Mouse (Mus musculus) thymus, adult 2 months (tissue): ENCODE measurements around the gene Syngr4. TPM values are rescaled to one million over a fixed set of nuclear protein-coding genes. Genes with fewer than 3 reads are reported as not detected.

Experiments used
- DNase-seq: peaks from one replicate; pipeline ENCODE4 v3.0.0; 2021
- H3K27ac ChIP-seq: fragments of 200-500 bp; 2 replicates; pipeline ENCODE4 v1.5.1; 2012; ENCODE audit warnings: low read length, control low read depth; ENCODE audit not compliant: control insufficient read depth, insufficient read depth
- H3K27me3 ChIP-seq: fragments of 200-500 bp; 2 replicates; pipeline ENCODE4 v1.6.1; 2012; ENCODE audit warnings: mild to moderate bottlenecking, low read length, moderate library complexity, mixed read lengths; ENCODE audit not compliant: control insufficient read depth, insufficient read depth
- H3K36me3 ChIP-seq: fragments of 200-500 bp; 2 replicates; pipeline ENCODE4 v1.6.1; 2012; ENCODE audit warnings: mild to moderate bottlenecking, low read length, moderate library complexity; ENCODE audit not compliant: control insufficient read depth, insufficient read depth
- H3K4me1 ChIP-seq: fragments of 200-500 bp; replicated peaks from 2 replicates; pipeline ENCODE4 v1.6.1; 2012; ENCODE audit warnings: low read length; ENCODE audit not compliant: control insufficient read depth, insufficient read depth
- H3K4me3 ChIP-seq: fragments of 200-500 bp; 2 replicates; pipeline ENCODE4 v1.5.1; 2012; ENCODE audit warnings: mild to moderate bottlenecking, low read length, control low read depth, moderate library complexity; ENCODE audit not compliant: control insufficient read depth, insufficient read depth
- CTCF ChIP-seq: fragments of 200-500 bp; IDR thresholded peaks from 2 replicates; pipeline ENCODE4 v1.5.1; 2012; ENCODE audit warnings: mild to moderate bottlenecking, control low read depth, low read length, moderate library complexity, borderline replicate concordance; ENCODE audit not compliant: control insufficient read depth, poor library complexity, insufficient read depth; ENCODE audit errors: extremely low read depth
- POLR2A ChIP-seq: fragments of 200-500 bp; IDR thresholded peaks from 2 replicates; pipeline ENCODE4 v1.6.1; 2012; ENCODE audit warnings: mild to moderate bottlenecking, low read length, control low read depth, moderate library complexity; ENCODE audit not compliant: control insufficient read depth, poor library complexity, insufficient read depth; ENCODE audit errors: extremely low read depth
- WGBS: fragments of 180-500 bp; shearing (Covaris S2); methylation state at CpG from one replicate; pipeline ENCODE4 v1.1.7; 2018; 5-methylcytosine and 5-hydroxymethylcytosine counted together
- polyA plus RNA-seq: library from polyadenylated mRNA; depleted of rRNA; stranded (reverse); fragments of >200 nt; gene quantifications from 2 replicates; pipeline ENCODE4 v1.2.3, GENCODE M21; 2012

The Syngr4 gene
- polyA plus RNA-seq, 1 experiment = 2.9 TPM

GRCm38 (mm10) chr7:45870282-45871058 lies 26.0 kb downstream of the Syngr4 start:
- TF ChIP-seq CTCF (0 out of 2 replicates have a peak, but pooled peaks have one; percentile 12), POLR2A (no peak)
- Histone ChIP-seq H3K4me1 (peaks cover 27% of the 10 kb centered on the region), H3K27ac (no peak overlapping the region), H3K36me3 (no peaks in the 10 kb centered on the region), H3K27me3 (peaks cover 10% of the 10 kb centered on the region; the same call in 1 of the 2 replicates), H3K4me3 (no peak overlapping the region)
- 5% methylated on average over 30 of the region's 30 CpGs for WGBS
- peak; percentile 13 for DNase-seq

GRCm38 (mm10) chr7:45869787-45870186 lies 26.7 kb downstream of the Syngr4 start:
- peaks cover 10% of the 10 kb centered on the region; the same call in 1 of the 2 replicates for H3K27me3 ChIP-seq

GRCm38 (mm10) chr7:45869107-45869670 lies 27.3 kb downstream of the Syngr4 start:
- peaks cover 20% of the 10 kb centered on the region for H3K4me1 ChIP-seq
- WGBS = 79% methylated on average over 8 of the region's 8 CpGs
- H3K27ac ChIP-seq = no peak overlapping the region
- no peak for DNase-seq
- TF ChIP-seq POLR2A (no peak), CTCF (no peak)
- H3K4me3 ChIP-seq = no peak overlapping the region
- peaks cover 10% of the 10 kb centered on the region; the same call in 1 of the 2 replicates for H3K27me3 ChIP-seq
- H3K36me3 ChIP-seq = no peaks in the 10 kb centered on the region

More at GRCm38 (mm10) chr7:45869787-45870186, 26.7 kb downstream of the Syngr4 start:
- DNase-seq = no peak
- peaks cover 23% of the 10 kb centered on the region for H3K4me1 ChIP-seq
- WGBS = 15% methylated on average over 14 of the region's 14 CpGs
- TF ChIP-seq POLR2A (no peak), CTCF (no peak)
- H3K4me3 ChIP-seq = no peak overlapping the region
- no peak overlapping the region for H3K27ac ChIP-seq
- H3K36me3 ChIP-seq = no peaks in the 10 kb centered on the region

GRCm38 (mm10) chr7:45867871-45868270 lies 28.6 kb downstream of the Syngr4 start:
- Histone ChIP-seq H3K4me1 (peaks cover 12% of the 10 kb centered on the region), H3K27me3 (peaks cover 10% of the 10 kb centered on the region; the same call in 1 of the 2 replicates), H3K27ac (no peak overlapping the region), H3K36me3 (no peaks in the 10 kb centered on the region), H3K4me3 (no peak overlapping the region)
- no peak for TF ChIP-seq POLR2A
- no peak for TF ChIP-seq CTCF
- 92% methylated on average over 2 of the region's 2 CpGs for WGBS
- DNase-seq = no peak

- H3K36me3 ChIP-seq = no peaks in the 10 kb centered on the region
- peak; percentile 88 for DNase-seq
- no peak overlapping the region for H3K27ac ChIP-seq
- WGBS = 2% methylated on average over 117 of the region's 117 CpGs
- 0 out of 2 replicates have a peak, but pooled peaks have one; percentile 25 for TF ChIP-seq CTCF
- TF ChIP-seq POLR2A = 0 out of 2 replicates have a peak, but pooled peaks have one; percentile 20
- H3K4me3 ChIP-seq = peak overlapping the region; percentile 47
- H3K4me1 ChIP-seq = peaks cover 12% of the 10 kb centered on the region
- peaks cover 9% of the 10 kb centered on the region; the same call in 1 of the 2 replicates for H3K27me3 ChIP-seq
Observed at GRCm38 (mm10) chr7:45865925-45866910, 30.3 kb downstream of the Syngr4 start.

- no peak for TF ChIP-seq POLR2A
- TF ChIP-seq CTCF = no peak
- Histone ChIP-seq H3K4me1 (peaks cover 12% of the 10 kb centered on the region), H3K36me3 (no peaks in the 10 kb centered on the region), H3K4me3 (no peak overlapping the region), H3K27ac (no peak overlapping the region), H3K27me3 (no peaks in the 10 kb centered on the region; the same call in 1 of the 2 replicates)
- no peak for DNase-seq
- 74% methylated on average over 3 of the region's 3 CpGs for WGBS
Observed at GRCm38 (mm10) chr7:45864435-45864834, 32.1 kb downstream of the Syngr4 start.
